Mouse (Mus musculus): ENCODE measurements around the gene Arhgap5.
"Not testable (repeated sequence)": the region's sequence is repeated elsewhere in the genome, so short reads cannot be mapped to it uniquely, and the experiment has no call there.

The Arhgap5 gene

GRCm38 (mm10) chr12:52544532-52544931, 40.8 kb downstream of the Arhgap5 start:
- DNase-seq = no peak

- no peak for DNase-seq
Measured at GRCm38 (mm10) chr12:52552085-52552484, 48.3 kb downstream of the Arhgap5 start.

GRCm38 (mm10) chr12:52555188-52555876, 51.6 kb downstream of the Arhgap5 start:
- no peak for DNase-seq

- DNase-seq = no peak
Measured at GRCm38 (mm10) chr12:52565654-52566053, 61.9 kb downstream of the Arhgap5 start.

- no peak for DNase-seq
Measured at GRCm38 (mm10) chr12:52573371-52573770, 69.6 kb downstream of the Arhgap5 start.

- not testable (repeated sequence) for DNase-seq
Measured at GRCm38 (mm10) chr12:52586466-52586865, 82.7 kb downstream of the Arhgap5 start.

- no peak for DNase-seq
Measured at GRCm38 (mm10) chr12:52587473-52588010, 83.8 kb downstream of the Arhgap5 start.

- DNase-seq = no peak
Measured at GRCm38 (mm10) chr12:52595389-52596185, 91.8 kb downstream of the Arhgap5 start.

- DNase-seq = no peak
Measured at GRCm38 (mm10) chr12:52602471-52602870, 98.7 kb downstream of the Arhgap5 start.

- peak; percentile 92 for DNase-seq
Measured at GRCm38 (mm10) chr12:52602883-52603694, 99.3 kb downstream of the Arhgap5 start.

- DNase-seq = no peak
Measured at GRCm38 (mm10) chr12:52603695-52604255, 100.0 kb downstream of the Arhgap5 start.

GRCm38 (mm10) chr12:52604256-52604991, 100.7 kb downstream of the Arhgap5 start:
- peak; percentile 97 for DNase-seq

- no peak for DNase-seq
Measured at GRCm38 (mm10) chr12:52604992-52605652, 101.3 kb downstream of the Arhgap5 start.

GRCm38 (mm10) chr12:52607411-52607810, 103.6 kb downstream of the Arhgap5 start:
- no peak for DNase-seq

- DNase-seq = no peak
Measured at GRCm38 (mm10) chr12:52615703-52616102, 111.9 kb downstream of the Arhgap5 start.

GRCm38 (mm10) chr12:52618418-52619040, 114.8 kb downstream of the Arhgap5 start:
- DNase-seq = no peak

GRCm38 (mm10) chr12:52619644-52620043, 115.9 kb downstream of the Arhgap5 start:
- no peak for DNase-seq
